In the genomic region with DNA sequence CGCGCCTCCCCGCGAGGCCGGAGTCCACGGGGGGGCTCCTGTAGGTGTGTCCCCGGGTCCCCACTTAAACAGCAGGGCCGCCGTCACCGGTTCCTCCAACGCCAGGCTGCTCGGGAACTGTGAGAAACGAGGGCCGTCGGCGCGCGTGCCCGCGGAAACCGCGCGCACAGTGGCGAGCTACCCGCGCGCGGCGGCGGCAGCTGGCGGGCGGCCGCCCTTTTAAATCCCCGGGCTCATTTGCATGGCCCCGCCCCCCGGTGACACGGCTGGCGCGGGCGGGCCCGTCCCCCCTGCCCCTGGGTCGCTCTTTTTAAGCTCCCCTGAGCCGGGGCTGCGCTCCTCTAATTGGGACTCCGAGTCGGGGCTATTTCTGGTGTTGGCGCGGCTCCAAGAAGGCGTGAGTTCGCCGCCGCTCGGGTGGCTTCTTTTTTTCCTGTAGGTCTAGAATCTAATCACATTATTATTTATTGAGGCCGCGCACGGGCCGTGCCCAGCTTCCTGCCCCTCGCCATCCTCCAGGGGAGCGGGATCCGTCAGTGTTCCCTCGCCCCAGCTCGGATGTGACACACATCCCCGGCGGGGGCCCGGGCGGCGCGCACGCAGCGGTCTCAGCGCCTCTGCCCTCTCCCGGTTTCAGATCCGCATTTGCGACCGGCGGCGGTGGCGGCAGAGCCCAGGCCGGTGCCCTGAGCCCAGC, we compare ENCODE assay signal across 8 mouse cellular contexts. TPM values are rescaled to one million over a fixed set of nuclear protein-coding genes. Genes with fewer than 3 reads are reported as not detected.
DNase-seq lines count a peak whose midpoint lies in the region; ATAC-seq lines count a peak whose summit lies in the region.

Gene Hmga1, plus strand, starts transcription at position 183 of the 697 bp plus-strand sequence.

- ATAC-seq in forebrain, embryonic 15.5 days (replicated peaks): peak; percentile 81
- ATAC-seq in lung, embryonic 16.5 days (ENCODE audit: low read depth): peak; percentile 80

- peak; percentile 96 for DNase-seq in MN1 (ENCODE audit: low spot score)
- DNase-seq in cerebellum, adult 11 months: peak; percentile 84
- peak; percentile 90 to 91 for DNase-seq in heart, postnatal 14 days
- DNase-seq in layer of hippocampus, adult 18-20 months (ENCODE audit: low spot score in 2 of 2): peak; percentile 67 to 85
- peak; percentile 65 for DNase-seq in ovary, postnatal 14 days (ENCODE audit: low spot score)
- DNase-seq in thymus, postnatal 25 days: peak; percentile 94

- peaks cover 35% of the 10 kb centered on the region for H3K4me1 ChIP-seq in forebrain, embryonic 15.5 days
- H3K4me1 ChIP-seq in lung, embryonic 16.5 days (replicated peaks; ENCODE audit: control insufficient read depth, insufficient read depth, low read length): peaks cover 25% of the 10 kb centered on the region

- peak within 1 kb of the TSS; percentile 93 for H3K4me3 ChIP-seq in forebrain, embryonic 15.5 days
- H3K4me3 ChIP-seq in lung, embryonic 16.5 days (ENCODE audit: low read length): peak within 1 kb of the TSS; percentile 83

- H3K9me3 ChIP-seq in forebrain, embryonic 15.5 days: no peaks in the 10 kb centered on the region
- no peaks in the 10 kb centered on the region for H3K9me3 ChIP-seq in lung, embryonic 16.5 days (ENCODE audit: control insufficient read depth, low read length)

- H3K36me3 ChIP-seq in forebrain, embryonic 15.5 days: no peaks in the 10 kb centered on the region; the same call in none of the 2 replicates
- 0 out of 2 replicates have a peak, but pooled peaks cover under 1% of the 10 kb centered on the region for H3K36me3 ChIP-seq in lung, embryonic 16.5 days (ENCODE audit: control insufficient read depth, insufficient read depth, low read length)

- peaks cover 6% of the 10 kb centered on the region; the same call in 1 of the 2 replicates for H3K27me3 ChIP-seq in forebrain, embryonic 15.5 days
- no peaks in the 10 kb centered on the region; the same call in 1 of the 2 replicates for H3K27me3 ChIP-seq in lung, embryonic 16.5 days (ENCODE audit: control insufficient read depth, insufficient read depth, low read depth, low read length)

- WGBS in forebrain, embryonic 15.5 days: under 1% methylated on average over 79 of the region's 79 CpGs
- WGBS in lung, embryonic 16.5 days: 0% methylated on average over 79 of the region's 79 CpGs

- H3K9ac ChIP-seq in forebrain, embryonic 15.5 days (replicated peaks): peak within 1 kb of the TSS; percentile 77
- H3K9ac ChIP-seq in lung, embryonic 16.5 days (ENCODE audit: low read length): peak within 1 kb of the TSS; percentile 88

- peak within 1 kb of the TSS; percentile 97 for H3K27ac ChIP-seq in forebrain, embryonic 15.5 days (replicated peaks)
- H3K27ac ChIP-seq in lung, embryonic 16.5 days (ENCODE audit: low read length): peak within 1 kb of the TSS; percentile 98

- intact Hi-C loops in heart, postnatal 14 days (cut with DNase I): no loop called here

- H3K4me2 ChIP-seq in forebrain, embryonic 15.5 days (replicated peaks): peak within 1 kb of the TSS; percentile 82
- peak within 1 kb of the TSS; percentile 85 for H3K4me2 ChIP-seq in lung, embryonic 16.5 days (ENCODE audit: low read depth, low read length)

RNA-seq across cellular contexts. Expression of gene Hmga1, which starts in this region (rescaled TPM):
- polyA plus RNA-seq in forebrain, embryonic 15.5 days (2015; fragmentation: Nextera tagmentation; extraction: Ambion mirVana): 106 and 121 TPM in 2 replicates
- total RNA-seq in heart, postnatal 14 days (2021): 10 to 100 TPM; 37.1 to 38.2 TPM
- total RNA-seq in layer of hippocampus, adult 18-20 months (2021): 10 to 100 TPM; 42.1 to 44.6 TPM
- polyA plus RNA-seq in lung, embryonic 16.5 days (2015; fragmentation: Nextera tagmentation; extraction: Ambion mirVana): 195 and 215 TPM in 2 replicates

Comparison
In these comparisons a context has a peak if more than half of its experiments do, and no peak if none do; other contexts are left out.
1. Peak in every context shown above with its lines: DNase-seq, ATAC-seq, H3K4me3 ChIP-seq and H3K27ac ChIP-seq.